Mouse (Mus musculus): ENCODE data around the gene Smap1. TPM values are rescaled to one million over a fixed set of nuclear protein-coding genes. Genes with fewer than 3 reads are reported as not detected.

Smap1 gene
- polyA plus RNA-seq, 1 experiment from 2014 or later = 46.6 TPM

DNA sequence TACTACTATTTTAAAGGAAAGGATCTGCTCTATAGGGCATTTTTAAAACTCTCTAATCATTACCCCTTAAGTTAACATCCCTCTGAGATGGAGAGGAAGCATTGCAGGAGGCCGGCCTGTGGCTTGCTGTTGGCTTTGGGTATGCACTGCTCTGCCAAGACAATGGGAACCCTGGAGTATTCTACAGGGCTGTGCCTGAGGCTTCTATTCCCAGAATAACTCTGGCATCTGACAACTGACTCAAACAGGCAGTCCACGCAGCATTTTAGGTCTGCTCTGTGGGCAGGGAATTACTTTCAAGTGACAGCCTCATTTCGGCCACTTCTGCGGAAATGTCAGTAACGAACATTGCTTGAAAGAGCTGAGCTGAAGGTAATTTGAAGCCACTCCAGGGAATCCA lies 100.5 kb downstream of the Smap1 start:
- Histone ChIP-seq H3K9me3 (replicated peaks; ENCODE audit: control insufficient read depth, low read length) (no peaks in the 10 kb centered on the region), H3K9ac (replicated peaks; ENCODE audit: low read length) (no peak overlapping the region), H3K36me3 (replicated peaks; ENCODE audit: control insufficient read depth, insufficient read depth, low read depth, low read length) (no peaks in the 10 kb centered on the region), H3K4me2 (ENCODE audit: low read depth, low read length) (no peak overlapping the region), H3K4me1 (ENCODE audit: control insufficient read depth, insufficient read depth, low read length) (no peaks in the 10 kb centered on the region), H3K27me3 (ENCODE audit: control insufficient read depth, insufficient read depth, low read length) (no peaks in the 10 kb centered on the region), H3K4me3 (ENCODE audit: low read depth, low read length) (no peak overlapping the region), H3K27ac (replicated peaks; ENCODE audit: low read depth, low read length) (no peak overlapping the region)
- WGBS = 50% methylated on average over 5 of the region's 5 CpGs
- ATAC-seq (replicated peaks; ENCODE audit: insufficient number of reproducible peaks, low FRiP score, low TSS enrichment, low read depth) (no peak), DNase-seq (ENCODE audit: low spot score) (no peak)

DNA sequence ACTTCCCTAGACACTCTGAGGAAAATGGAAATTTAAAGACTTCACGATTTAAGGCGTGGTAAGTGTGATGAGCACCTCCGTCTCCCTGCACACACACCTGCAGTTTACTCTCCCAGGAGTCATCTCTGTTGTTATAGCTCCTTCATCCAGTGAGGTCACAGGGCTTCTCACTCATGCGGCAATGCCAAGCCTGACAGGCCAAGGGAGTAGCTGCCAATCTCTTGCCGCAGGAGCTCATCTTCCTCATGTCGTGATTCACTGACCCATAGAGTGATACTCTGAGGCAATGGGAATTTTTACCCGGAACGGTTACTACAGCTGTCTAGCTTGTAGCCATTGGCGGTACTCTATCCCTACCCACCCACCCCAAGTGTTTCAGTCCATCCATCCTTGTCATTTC lies 123.8 kb downstream of the Smap1 start:
- Histone ChIP-seq H3K27ac (replicated peaks; ENCODE audit: low read depth, low read length) (no peak overlapping the region), H3K27me3 (ENCODE audit: control insufficient read depth, insufficient read depth, low read length) (no peaks in the 10 kb centered on the region), H3K9me3 (replicated peaks; ENCODE audit: control insufficient read depth, low read length) (no peaks in the 10 kb centered on the region), H3K4me2 (ENCODE audit: low read depth, low read length) (no peak overlapping the region), H3K36me3 (replicated peaks; ENCODE audit: control insufficient read depth, insufficient read depth, low read depth, low read length) (no peaks in the 10 kb centered on the region), H3K4me1 (ENCODE audit: control insufficient read depth, insufficient read depth, low read length) (no peaks in the 10 kb centered on the region), H3K9ac (replicated peaks; ENCODE audit: low read length) (no peak overlapping the region), H3K4me3 (ENCODE audit: low read depth, low read length) (no peak overlapping the region)
- DNase-seq (ENCODE audit: low spot score) (no peak), ATAC-seq (replicated peaks; ENCODE audit: insufficient number of reproducible peaks, low FRiP score, low TSS enrichment, low read depth) (no peak)
- WGBS = 90% methylated on average over 9 of the region's 9 CpGs

Other genes starting within 250 kb of the Smap1 start
- 0.81 and 1.0 TPM in 2 replicates for gene B3gat2, start 160.6 kb downstream of the Smap1 start, polyA plus RNA-seq (2014; fragmentation: Nextera tagmentation; extraction: Ambion mirVana)
- gene Sdhaf4, start 83.3 kb upstream of the Smap1 start, polyA plus RNA-seq (2014; fragmentation: Nextera tagmentation; extraction: Ambion mirVana) = 102 and 106 TPM in 2 replicates
- gene Fam135a, start 178.0 kb upstream of the Smap1 start, polyA plus RNA-seq (2014; fragmentation: Nextera tagmentation; extraction: Ambion mirVana) = 36.4 and 40.3 TPM in 2 replicates

All from embryonic facial prominence, embryonic 11.5 days (tissue).